Mouse (Mus musculus): ENCODE results near the gene Serpinb9b. TPM values are rescaled to one million over a fixed set of nuclear protein-coding genes. Genes with fewer than 3 reads are reported as not detected.
A peak's percentile ranks its signal among the peaks of the same experiment; 100 is the strongest.

The Serpinb9b gene
- polyA plus RNA-seq (2012; rRNA removed), result 0.21 and 0.32 TPM in 2 replicates

DNA sequence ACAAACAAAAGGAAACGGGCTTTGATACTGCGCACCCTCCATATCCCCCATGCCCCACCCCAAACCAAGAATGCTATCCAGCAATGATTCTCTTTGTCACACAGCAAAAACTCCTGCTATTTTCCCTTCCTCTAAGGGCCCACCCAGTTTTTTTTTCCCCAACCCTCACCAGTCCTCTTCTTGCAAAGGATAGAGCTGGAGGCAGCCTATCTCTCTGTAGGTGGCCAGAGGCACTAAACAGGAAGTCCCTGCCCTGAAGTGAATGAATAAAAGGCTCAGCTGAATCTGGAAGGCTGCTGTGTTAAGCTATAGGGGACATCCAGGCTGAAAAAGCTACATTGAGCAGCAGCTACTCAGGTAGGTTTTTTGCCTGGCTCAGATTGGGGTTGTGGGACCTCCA, at the start of gene Serpinb9b:
Serpinb9b (plus strand) TSS at position 173 of the 400 bp plus-strand sequence.
- TF ChIP-seq POLR2A (IDR thresholded peaks at IDR 0.05; ENCODE audit: borderline replicate concordance, extremely low read depth, low read depth, low read length), result no peak
- no peak for TF ChIP-seq CTCF (IDR thresholded peaks at IDR 0.05; ENCODE audit: insufficient read depth, low read length)
- Histone ChIP-seq H3K4me3 (replicated peaks; ENCODE audit: extremely low read depth, low read depth, low read length) (no peak within 1 kb of the TSS), H3K4me1 (ENCODE audit: control insufficient read depth, insufficient read depth, low read length) (no peaks in the 10 kb centered on the region)
- WGBS, result 60% methylated on average over 2 of the region's 2 CpGs
- no peak for DNase-seq

DNA sequence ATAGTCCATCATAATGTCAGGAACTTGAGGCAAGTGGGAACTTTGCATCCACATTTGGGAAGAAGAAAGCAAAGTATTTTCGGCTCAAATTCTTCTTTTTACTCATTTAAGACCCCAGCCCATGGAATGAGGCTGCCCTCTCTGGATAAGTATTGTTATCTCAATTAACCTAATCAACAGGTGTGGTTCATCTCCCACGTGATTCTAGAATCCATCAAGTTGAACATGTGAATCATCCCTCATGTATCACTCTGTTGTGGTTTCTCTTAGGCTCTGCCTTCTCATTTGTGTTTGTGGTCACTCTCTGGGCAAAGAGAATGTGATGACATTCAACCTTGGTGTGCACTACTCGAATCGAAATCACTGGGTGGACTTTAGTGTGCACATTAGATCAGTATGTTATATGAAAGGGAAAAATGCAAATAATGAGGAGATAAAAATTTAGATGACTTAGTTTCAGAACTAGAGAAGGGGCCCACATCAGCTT, 44.6 kb upstream of the Serpinb9b start:
- 75% methylated on average over 4 of the region's 4 CpGs for WGBS
- H3K4me3 ChIP-seq (replicated peaks; ENCODE audit: extremely low read depth, low read depth, low read length), result no peak overlapping the region
- DNase-seq, result no peak
- TF ChIP-seq CTCF (IDR thresholded peaks at IDR 0.05; ENCODE audit: insufficient read depth, low read length) (no peak), POLR2A (IDR thresholded peaks at IDR 0.05; ENCODE audit: borderline replicate concordance, extremely low read depth, low read depth, low read length) (no peak)
- no peaks in the 10 kb centered on the region for H3K4me1 ChIP-seq (ENCODE audit: control insufficient read depth, insufficient read depth, low read length)

DNA sequence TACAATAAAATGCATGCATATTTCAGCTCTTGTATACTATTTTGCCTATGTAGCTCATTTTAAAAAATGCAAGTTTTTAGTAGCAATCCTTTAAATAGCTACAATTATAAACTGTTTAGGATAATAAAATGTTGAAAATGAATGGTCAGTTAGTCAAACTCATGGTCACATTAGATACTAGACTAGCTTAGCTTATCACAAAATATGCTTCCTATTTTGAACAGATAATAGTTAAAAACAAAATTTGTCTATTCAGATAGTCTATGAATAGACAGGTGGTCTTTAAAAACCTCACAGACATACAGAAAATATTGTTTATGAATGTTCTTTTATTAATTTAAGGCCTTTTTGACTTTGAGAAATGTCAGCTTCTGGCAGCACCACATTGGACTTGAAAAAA, 41.0 kb upstream of the Serpinb9b start:
- no peak for TF ChIP-seq POLR2A (IDR thresholded peaks at IDR 0.05; ENCODE audit: borderline replicate concordance, extremely low read depth, low read depth, low read length)
- TF ChIP-seq CTCF (IDR thresholded peaks at IDR 0.05; ENCODE audit: insufficient read depth, low read length), result no peak
- DNase-seq, result no peak
- H3K4me3 ChIP-seq (replicated peaks; ENCODE audit: extremely low read depth, low read depth, low read length), result no peak overlapping the region
- peaks cover 2% of the 10 kb centered on the region; the same call in 1 of the 2 replicates for H3K4me1 ChIP-seq (ENCODE audit: control insufficient read depth, insufficient read depth, low read length)

DNA sequence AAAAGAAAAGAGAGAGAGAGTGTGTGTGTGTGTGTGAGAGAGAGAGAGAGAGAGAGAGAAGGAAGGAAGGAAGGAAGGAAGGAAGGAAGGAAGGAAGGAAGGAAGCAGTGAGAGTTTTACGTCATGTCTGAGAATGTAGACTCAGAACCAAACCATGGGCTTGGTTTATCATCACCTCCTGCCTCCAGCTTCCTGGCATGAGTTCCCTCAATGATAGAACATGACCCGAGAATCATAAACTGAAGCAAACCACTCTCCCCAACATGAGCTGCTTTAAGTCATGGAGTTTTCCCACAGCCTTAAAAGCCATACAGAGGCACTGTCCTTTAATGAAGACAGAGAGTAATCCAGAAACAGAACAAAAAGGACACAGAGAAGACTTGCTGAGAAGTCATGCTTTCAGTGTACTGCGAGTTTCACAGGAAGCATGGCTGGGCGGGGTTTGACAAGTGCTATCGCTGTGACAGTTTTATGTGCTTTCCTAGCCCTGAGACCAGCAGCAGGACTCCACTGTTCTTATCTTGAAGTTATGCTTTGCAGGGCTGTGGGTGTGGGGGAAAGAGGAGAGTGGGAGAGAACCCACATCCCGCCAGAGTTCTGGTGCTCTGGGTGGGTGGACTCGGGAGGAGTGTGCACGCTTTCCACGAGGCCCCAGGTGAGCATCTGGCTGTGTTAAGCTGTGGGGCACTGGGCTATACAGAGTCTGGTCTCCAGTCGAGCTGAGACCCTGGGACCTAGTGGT, 33.9 kb upstream of the Serpinb9b start:
- WGBS, result 47% methylated on average over 10 of the region's 10 CpGs
- no peak for DNase-seq
- no peak for TF ChIP-seq POLR2A (IDR thresholded peaks at IDR 0.05; ENCODE audit: borderline replicate concordance, extremely low read depth, low read depth, low read length)
- peaks cover 6% of the 10 kb centered on the region; the same call in 1 of the 2 replicates for H3K4me1 ChIP-seq (ENCODE audit: control insufficient read depth, insufficient read depth, low read length)
- no peak overlapping the region for H3K4me3 ChIP-seq (replicated peaks; ENCODE audit: extremely low read depth, low read depth, low read length)

DNA sequence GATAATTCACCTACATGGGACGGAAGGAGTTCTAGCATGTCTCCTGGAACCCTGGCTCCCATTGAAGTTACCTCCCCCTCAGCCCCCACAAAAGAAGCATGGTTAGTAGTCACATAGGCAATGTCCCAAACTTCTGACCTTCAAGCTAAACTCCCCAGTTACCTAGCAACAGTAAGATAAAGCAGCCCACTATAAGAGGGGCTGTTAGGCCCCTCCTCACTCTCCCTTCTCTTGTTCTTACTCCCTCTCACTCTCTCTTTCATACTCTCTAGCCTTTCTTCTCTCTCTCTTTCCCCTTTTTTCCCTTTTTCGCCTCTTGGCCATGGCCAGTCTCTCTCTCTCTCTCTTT, 33.3 kb upstream of the Serpinb9b start:
- Histone ChIP-seq H3K4me3 (replicated peaks; ENCODE audit: extremely low read depth, low read depth, low read length) (no peak overlapping the region), H3K4me1 (ENCODE audit: control insufficient read depth, insufficient read depth, low read length) (peaks cover 6% of the 10 kb centered on the region; the same call in 1 of the 2 replicates)
- no peak for DNase-seq
- TF ChIP-seq CTCF (IDR thresholded peaks at IDR 0.05; ENCODE audit: insufficient read depth, low read length) (no peak), POLR2A (IDR thresholded peaks at IDR 0.05; ENCODE audit: borderline replicate concordance, extremely low read depth, low read depth, low read length) (no peak)
- WGBS, result 89% methylated on average over 2 of the region's 2 CpGs

DNA sequence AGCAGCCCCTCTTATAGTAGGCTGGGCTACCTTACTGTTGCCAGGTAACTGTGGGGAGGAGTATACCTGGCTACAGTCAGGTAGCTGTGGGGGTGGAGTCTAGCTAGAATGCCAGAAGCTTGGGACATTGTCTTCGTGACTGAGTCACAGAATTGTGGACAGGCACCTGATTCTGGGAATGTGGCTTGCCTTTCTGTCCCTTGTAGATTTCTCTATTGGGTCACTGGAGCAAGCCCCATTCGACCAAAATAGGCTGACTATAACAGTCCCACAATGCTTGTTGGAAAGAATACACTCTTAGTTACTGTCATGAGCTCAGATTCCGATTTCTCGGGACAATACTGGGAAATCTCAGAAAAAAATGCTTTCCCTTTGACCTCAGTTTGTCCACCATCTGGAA, 32.2 kb upstream of the Serpinb9b start:
- TF ChIP-seq POLR2A (IDR thresholded peaks at IDR 0.05; ENCODE audit: borderline replicate concordance, extremely low read depth, low read depth, low read length) (no peak), CTCF (IDR thresholded peaks at IDR 0.05; ENCODE audit: insufficient read depth, low read length) (no peak)
- no peak overlapping the region for H3K4me3 ChIP-seq (replicated peaks; ENCODE audit: extremely low read depth, low read depth, low read length)
- DNase-seq, result no peak
- H3K4me1 ChIP-seq (ENCODE audit: control insufficient read depth, insufficient read depth, low read length), result peaks cover 4% of the 10 kb centered on the region; the same call in 1 of the 2 replicates
- 29% methylated on average over 4 of the region's 4 CpGs for WGBS

DNA sequence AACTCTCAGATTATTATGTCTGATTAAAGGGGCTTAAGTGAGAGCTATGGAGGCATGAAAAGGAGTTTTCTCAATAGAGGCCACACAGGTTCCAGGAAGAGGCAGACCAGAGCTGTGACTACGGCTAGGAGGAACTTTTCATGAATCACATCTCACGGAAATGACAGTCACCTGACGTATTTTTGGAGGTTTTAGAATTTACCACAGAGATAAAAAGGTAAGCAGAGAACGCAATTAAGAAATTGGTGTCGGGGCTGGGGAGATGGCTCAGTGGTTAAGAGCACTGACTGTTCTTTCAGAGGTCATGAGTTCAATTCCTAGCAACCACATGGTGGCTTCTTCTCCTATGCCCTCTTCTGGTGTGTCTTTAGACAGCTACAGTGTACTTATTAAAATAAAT, 25.9 kb upstream of the Serpinb9b start:
- Histone ChIP-seq H3K4me3 (replicated peaks; ENCODE audit: extremely low read depth, low read depth, low read length) (no peak overlapping the region), H3K4me1 (ENCODE audit: control insufficient read depth, insufficient read depth, low read length) (peaks cover 12% of the 10 kb centered on the region)
- 96% methylated on average over 5 of the region's 5 CpGs for WGBS
- DNase-seq, result no peak
- no peak for TF ChIP-seq POLR2A (IDR thresholded peaks at IDR 0.05; ENCODE audit: borderline replicate concordance, extremely low read depth, low read depth, low read length)
- no peak for TF ChIP-seq CTCF (IDR thresholded peaks at IDR 0.05; ENCODE audit: insufficient read depth, low read length)

DNA sequence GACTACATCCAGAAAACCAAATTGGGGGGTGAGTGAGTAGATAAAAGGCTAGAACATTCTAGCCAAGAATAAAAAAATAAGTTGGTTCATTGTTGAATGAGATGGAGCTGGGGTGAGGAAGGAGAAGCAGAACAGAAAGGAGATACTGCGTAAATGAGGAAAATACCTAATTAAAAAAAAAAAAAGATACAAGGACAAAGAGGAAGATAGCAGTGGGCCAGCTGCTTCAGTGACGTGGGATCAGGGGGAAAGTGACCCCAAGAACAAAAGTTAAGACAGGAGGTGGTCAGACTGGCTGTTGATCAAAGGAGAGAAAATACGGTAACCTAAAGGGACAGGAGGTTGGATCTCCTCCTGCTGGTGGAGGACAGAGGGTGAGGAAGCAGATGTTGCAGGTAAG, 24.3 kb upstream of the Serpinb9b start, which contains the start of gene Serpinb9:
Serpinb9 (plus strand) TSS at position 301 of the 400 bp plus-strand sequence.
- 89% methylated on average over 3 of the region's 3 CpGs for WGBS
- TF ChIP-seq CTCF (IDR thresholded peaks at IDR 0.05; ENCODE audit: insufficient read depth, low read length) (no peak), POLR2A (IDR thresholded peaks at IDR 0.05; ENCODE audit: borderline replicate concordance, extremely low read depth, low read depth, low read length) (no peak)
- DNase-seq, result no peak
- Histone ChIP-seq H3K4me3 (replicated peaks; ENCODE audit: extremely low read depth, low read depth, low read length) (peak within 1 kb of the TSS; percentile 51), H3K4me1 (ENCODE audit: control insufficient read depth, insufficient read depth, low read length) (peaks cover 12% of the 10 kb centered on the region)

DNA sequence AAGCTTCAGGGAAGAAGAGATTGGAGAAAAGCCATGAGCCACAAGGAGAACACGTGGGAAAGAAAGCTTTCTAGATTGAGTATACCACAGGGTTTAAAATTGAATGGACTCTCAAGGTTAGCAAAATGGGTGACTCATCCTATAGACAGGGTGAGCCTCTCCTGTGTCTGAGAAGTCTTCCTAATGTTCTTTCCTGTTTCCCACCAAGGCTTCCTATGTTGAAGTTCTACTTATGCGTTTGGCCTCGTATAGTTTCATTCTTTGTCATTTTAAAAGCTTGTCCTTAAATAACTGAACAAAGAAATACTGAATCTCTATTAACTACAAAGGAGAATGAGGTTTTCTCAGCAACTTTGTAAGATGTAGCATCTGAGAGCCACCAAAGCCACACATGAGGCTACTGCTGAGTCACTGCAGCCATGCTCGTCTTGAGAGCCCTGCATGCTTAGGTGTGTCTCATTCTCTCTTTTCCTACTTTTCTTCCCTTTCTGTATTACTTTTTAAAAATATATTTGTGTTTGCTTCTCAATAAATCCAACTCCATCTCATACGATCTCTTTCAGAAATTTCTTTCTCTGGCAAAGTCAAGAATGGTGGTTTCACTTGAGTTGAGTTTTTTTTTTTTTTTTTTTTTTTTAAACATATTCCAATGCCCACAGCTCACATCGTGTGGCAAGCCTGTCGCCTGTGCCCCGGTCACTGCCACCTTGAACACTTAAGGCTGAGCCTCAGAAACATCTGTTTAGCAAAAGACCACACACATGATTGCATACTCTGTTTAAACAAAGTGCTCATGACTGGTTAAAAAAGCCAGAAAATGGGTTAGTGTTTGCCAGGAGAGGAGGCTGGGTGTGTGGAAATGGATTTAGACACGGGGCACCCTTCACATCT, 23.4 kb upstream of the Serpinb9b start:
- TF ChIP-seq CTCF (IDR thresholded peaks at IDR 0.05; ENCODE audit: insufficient read depth, low read length) (no peak), POLR2A (IDR thresholded peaks at IDR 0.05; ENCODE audit: borderline replicate concordance, extremely low read depth, low read depth, low read length) (no peak)
- 24% methylated on average over 9 of the region's 9 CpGs for WGBS
- Histone ChIP-seq H3K4me3 (replicated peaks; ENCODE audit: extremely low read depth, low read depth, low read length) (peak overlapping the region; percentile 51), H3K4me1 (ENCODE audit: control insufficient read depth, insufficient read depth, low read length) (peaks cover 12% of the 10 kb centered on the region)
- no peak for DNase-seq

Measured in lung, adult 2 months (tissue).